Mouse (Mus musculus): Measurements from ENCODE around the gene Lancl2.

GRCm38 (mm10) chr6:57721347-57721746, 19.0 kb downstream of the Lancl2 start:
- TF ChIP-seq CTCF (IDR thresholded peaks at IDR 0.05; ENCODE audit: borderline replicate concordance, insufficient read depth, low read length) (no peak), POLR2A (IDR thresholded peaks at IDR 0.05; ENCODE audit: low read depth, low read length) (no peak)

Data from embryonic fibroblast, embryonic 13.5 days (primary cell).